Mouse (Mus musculus) lung, postnatal 0 days (tissue): ENCODE measurements around the gene March6.

Experiments used
- CTCF ChIP-seq: IDR thresholded peaks from 2 replicates; pipeline ENCODE4 v1.5.1; 2016; ENCODE audit warnings: antibody characterized with exemption, mild to moderate bottlenecking
- EP300 ChIP-seq: IDR thresholded peaks from 2 replicates; pipeline ENCODE4 v1.6.1; 2016; ENCODE audit warnings: antibody characterized with exemption, mild to moderate bottlenecking, control low read depth

DNA sequence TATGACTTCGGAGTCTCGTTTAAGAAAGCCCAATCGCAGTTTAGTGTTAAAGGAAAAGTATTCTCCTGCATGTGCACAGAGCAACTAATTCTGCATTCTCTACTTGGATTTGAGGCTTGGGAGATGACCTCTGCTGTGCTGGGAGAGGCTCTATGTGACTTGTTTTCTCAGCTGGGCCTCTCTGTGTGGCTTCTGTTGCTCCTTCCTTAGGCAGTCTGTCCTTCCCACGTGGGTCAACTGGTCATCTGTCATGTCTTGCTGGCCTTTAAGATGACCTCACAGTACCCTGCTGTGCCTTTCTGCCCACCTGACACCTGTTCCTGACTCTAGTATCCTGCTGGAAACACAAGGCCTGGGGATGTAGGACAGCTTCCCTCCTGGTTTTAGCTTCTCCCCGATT lies 45.2 kb upstream of the March6 start:
- TF ChIP-seq CTCF: no peak
- TF ChIP-seq EP300: no peak
